Mouse (Mus musculus) brain, embryonic 14.5 days (tissue): ENCODE data around the gene Plekho2.

Experiments
- CTCF ChIP-seq: fragments of 200-500 bp; IDR thresholded peaks from 2 replicates; pipeline ENCODE4 v1.5.1; 2012; ENCODE audit warnings: inconsistent platforms, mild to moderate bottlenecking, moderate library complexity, borderline replicate concordance; ENCODE audit not compliant: insufficient read depth, insufficient read length; ENCODE audit errors: extremely low read depth
- POLR2A ChIP-seq: fragments of 200-500 bp; IDR thresholded peaks from 2 replicates; pipeline ENCODE4 v1.6.1; 2012; ENCODE audit warnings: mild to moderate bottlenecking, inconsistent platforms, borderline replicate concordance; ENCODE audit not compliant: poor library complexity, insufficient read depth, insufficient read length, severe bottlenecking; ENCODE audit errors: extremely low read depth

DNA sequence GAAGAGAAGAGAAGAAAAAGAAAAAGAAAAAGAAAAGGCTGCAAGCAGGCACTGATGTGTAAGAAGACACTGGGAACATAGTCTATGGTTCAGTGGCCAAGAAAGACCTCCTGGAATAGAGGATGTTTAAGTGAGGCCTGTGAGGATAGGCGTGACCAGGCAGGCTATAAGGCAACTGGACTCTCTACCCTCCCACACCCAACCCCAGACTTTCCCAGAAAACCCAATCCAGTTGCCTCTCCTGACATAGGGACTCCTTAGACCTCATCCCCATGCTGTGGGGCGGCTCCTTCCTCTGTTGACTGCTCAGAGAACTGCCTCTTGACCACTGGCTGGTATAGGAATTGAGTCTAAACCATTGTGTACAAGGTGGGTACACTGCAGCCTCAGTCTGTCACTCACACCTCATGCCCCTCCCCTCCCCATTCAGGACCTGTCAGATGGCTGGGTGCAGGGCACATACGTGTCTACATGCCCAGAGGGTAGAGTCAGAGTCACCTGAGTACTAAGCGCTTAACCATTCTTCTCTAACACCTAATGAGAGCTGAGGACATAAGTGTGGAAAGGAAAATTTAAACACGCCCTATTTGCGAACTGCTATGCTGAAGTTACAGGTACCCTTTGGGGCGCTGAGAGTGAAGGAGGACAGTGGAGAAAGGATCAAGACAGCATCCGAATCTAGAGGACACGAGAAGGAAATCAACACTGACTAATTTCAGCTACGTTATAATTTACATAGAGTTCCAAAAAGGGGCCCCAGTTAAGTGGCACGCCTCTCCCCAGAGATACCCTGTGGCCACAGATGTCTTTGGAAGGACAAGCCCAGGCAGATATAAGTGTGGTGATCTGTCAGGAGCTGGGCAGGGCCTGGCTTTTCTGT, 5.1 kb downstream of the Plekho2 start:
- no peak for TF ChIP-seq CTCF
- TF ChIP-seq POLR2A = no peak
